Mouse (Mus musculus) liver, postnatal 0 days (tissue): Measurements from ENCODE around the gene Tle6.

ENCODE experiments used
- CTCF ChIP-seq: sonication (generic); IDR thresholded peaks from 2 replicates; pipeline ENCODE4 v1.5.1; 2016; ENCODE audit warnings: antibody characterized with exemption, low read depth
- EP300 ChIP-seq: IDR thresholded peaks from 2 replicates; pipeline ENCODE4 v1.6.1; 2016; ENCODE audit warnings: antibody characterized with exemption, low read depth, mild to moderate bottlenecking

GRCm38 (mm10) chr10:81595599-81595998 lies 5.3 kb downstream of the Tle6 start:
- no peak for TF ChIP-seq CTCF
- no peak for TF ChIP-seq EP300
